Mouse (Mus musculus) right cerebral cortex, postnatal 10 days (tissue): ENCODE measurements around the gene Txndc15.

Experiments
- DNase-seq, 2 experiments: peaks; one replicate each; pipeline ENCODE4 v3.0.0; 2021; ENCODE audit warnings: low spot score in 2 of 2

Txndc15 gene

GRCm38 (mm10) chr13:55730716-55731115 is 16.3 kb downstream of the Txndc15 start:
- DNase-seq: no peak

GRCm38 (mm10) chr13:55732121-55732520 is 17.7 kb downstream of the Txndc15 start:
- DNase-seq: no peak

- DNase-seq: no peak
Measured at GRCm38 (mm10) chr13:55733628-55734502, 19.4 kb downstream of the Txndc15 start.

GRCm38 (mm10) chr13:55737885-55738284 is 23.4 kb downstream of the Txndc15 start:
- DNase-seq: no peak

GRCm38 (mm10) chr13:55742306-55742705 is 27.9 kb downstream of the Txndc15 start:
- DNase-seq: no peak

- DNase-seq: no peak
Measured at GRCm38 (mm10) chr13:55754380-55754779, 39.9 kb downstream of the Txndc15 start.

GRCm38 (mm10) chr13:55756789-55757188 is 42.3 kb downstream of the Txndc15 start:
- no peak for DNase-seq

- DNase-seq: no peak
Measured at GRCm38 (mm10) chr13:55757645-55758044, 43.2 kb downstream of the Txndc15 start.

GRCm38 (mm10) chr13:55760576-55760975 is 46.1 kb downstream of the Txndc15 start:
- DNase-seq: no peak

GRCm38 (mm10) chr13:55761486-55761885 is 47.0 kb downstream of the Txndc15 start:
- DNase-seq: no peak

GRCm38 (mm10) chr13:55774352-55774751 is 59.9 kb downstream of the Txndc15 start:
- DNase-seq: no peak

- DNase-seq: no peak
Measured at GRCm38 (mm10) chr13:55775056-55775455, 60.6 kb downstream of the Txndc15 start.
